ENCODE assay signal across 20 mouse cellular contexts in genomic region chr2:165010351-165010750, GRCm38 (mm10). TPM values are rescaled to one million over a fixed set of nuclear protein-coding genes. Genes with fewer than 3 reads are reported as not detected.
DNase-seq lines count a peak whose midpoint lies in the region; TF ChIP-seq lines count a peak whose summit lies in the region.
"Had no signal": no experiment of that assay in that cellular context is flagged by ENCODE, and none has a peak within 500 bp of the region (broad histone marks: within the 10 kb centered on the region; RNA-seq: fewer than 3 reads in every experiment).

No protein-coding gene starts in this region.

- 74% methylated on average over 10 of the region's 10 CpGs for WGBS in heart, embryonic 10.5 days

- no peak overlapping the region for H3K4me3 ChIP-seq in heart, embryonic 10.5 days
- no peak overlapping the region for H3K4me3 ChIP-seq in gastrocnemius, adult 2 months
- H3K4me3 ChIP-seq: embryonic facial prominence, embryonic 13.5 days; forebrain, embryonic 12.5 days; heart, embryonic 12.5 days; hindbrain, embryonic 15.5 days had no signal

- no peaks in the 10 kb centered on the region for H3K4me1 ChIP-seq in heart, embryonic 10.5 days
- H3K4me1 ChIP-seq: embryonic facial prominence, embryonic 13.5 days; forebrain, embryonic 12.5 days; heart, embryonic 12.5 days; hindbrain, embryonic 15.5 days had no signal

- TF ChIP-seq CTCF in gastrocnemius, adult 2 months (IDR thresholded peaks at IDR 0.05), result no peak

- H3K27ac ChIP-seq in heart, embryonic 10.5 days, result no peak overlapping the region
- H3K27ac ChIP-seq in gastrocnemius, adult 2 months, result no peak overlapping the region
- H3K27ac ChIP-seq: embryonic facial prominence, embryonic 13.5 days; forebrain, embryonic 12.5 days; hindbrain, embryonic 15.5 days had no signal

- no peaks in the 10 kb centered on the region for H3K27me3 ChIP-seq in heart, embryonic 10.5 days (ENCODE audit: insufficient read depth, poor library complexity, severe bottlenecking)
- H3K27me3 ChIP-seq: embryonic facial prominence, embryonic 13.5 days; forebrain, embryonic 12.5 days; heart, embryonic 12.5 days; hindbrain, embryonic 15.5 days had no signal

- intact Hi-C loops in heart, postnatal 10 days (cut with DNase I), result no loop called here
- intact Hi-C loops in gastrocnemius, adult 2 months (cut with DNase I), result no loop called here

- no peaks in the 10 kb centered on the region for H3K9me3 ChIP-seq in heart, embryonic 10.5 days
- H3K9me3 ChIP-seq: embryonic facial prominence, embryonic 13.5 days; forebrain, embryonic 12.5 days; G1E; heart, embryonic 12.5 days; hindbrain, embryonic 15.5 days had no signal

- peak; percentile 52 for DNase-seq in heart, embryonic 10.5 days (ENCODE audit: low spot score)
- no peak for DNase-seq in heart, postnatal 10 days
- peak; percentile 84 for DNase-seq in 416B (ENCODE audit: low read depth)
- DNase-seq in adrenal gland, adult 8-10 months, result peak; percentile 52
- DNase-seq in adrenal gland, postnatal 36 days, result peak; percentile 62 to 71
- no peak for DNase-seq in urinary bladder, postnatal 36 days (ENCODE audit: low spot score in 2 of 2)
- DNase-seq in gastrocnemius, adult 2 months, result no peak
- DNase-seq: B cell, adult 2 months; cerebellum, adult 18-20 months; cerebellum, adult 9-11 months; cerebellum, postnatal 36 days; forebrain, postnatal 0 days; gastrocnemius, postnatal 25 days; heart, adult 18-20 months; heart, postnatal 36 days had no signal

- peaks cover 79% of the 10 kb centered on the region for H3K36me3 ChIP-seq in heart, embryonic 10.5 days

RNA-seq across cellular contexts. Expression of gene Ncoa5, which starts 24.3 kb away (rescaled TPM):
- polyA plus RNA-seq in heart, embryonic 10.5 days (2016; fragmentation: Nextera tagmentation; extraction: Ambion mirVana), result 52.8 and 64.2 TPM in 2 replicates
- 10 to 100 TPM; 24.6 to 26.1 TPM for total RNA-seq in heart, postnatal 10 days (2021)
- total RNA-seq in adrenal gland, adult 8-10 months (2022), result 10 to 100 TPM; 28.0 to 45.1 (median 34.0) TPM
- total RNA-seq in adrenal gland, postnatal 36 days (2021), result 10 to 100 TPM; 28.9 to 36.0 TPM
- 10 to 100 TPM; 13.2 to 14.6 TPM for total RNA-seq in gastrocnemius, adult 2 months (2021)

RNA-seq across cellular contexts. Expression of gene Cd40, which starts 45.1 kb away (rescaled TPM):
- polyA plus RNA-seq in heart, embryonic 10.5 days (2016; fragmentation: Nextera tagmentation; extraction: Ambion mirVana), result 7.8 and 11.9 TPM in 2 replicates
- 1 to 10 TPM; 5.3 to 6.5 TPM for total RNA-seq in heart, postnatal 10 days (2021)
- 1 to 10 TPM; 2.3 to 4.9 (median 3.3) TPM for total RNA-seq in adrenal gland, adult 8-10 months (2022)
- total RNA-seq in adrenal gland, postnatal 36 days (2021), result 1 to 10 TPM; 1.7 TPM
- under 1 TPM; 0.69 to 0.75 TPM for total RNA-seq in gastrocnemius, adult 2 months (2021)
- polyA plus RNA-seq: G1E had no signal

RNA-seq across cellular contexts. Expression of gene Slc12a5, which starts 49.7 kb away (rescaled TPM):
- 0.74 and 0.92 TPM in 2 replicates for polyA plus RNA-seq in heart, embryonic 10.5 days (2016; fragmentation: Nextera tagmentation; extraction: Ambion mirVana)
- total RNA-seq in heart, postnatal 10 days (2021), result under 1 TPM; 0.72 to 0.79 TPM
- 10 to 100 TPM in 3 of 4 experiments, 1 to 10 TPM in 1; 6.7 to 18.3 (median 14.0) TPM for total RNA-seq in adrenal gland, adult 8-10 months (2022)
- 1 to 10 TPM; 4.3 to 7.9 TPM for total RNA-seq in adrenal gland, postnatal 36 days (2021)
- under 1 TPM; 0.36 to 0.53 TPM for total RNA-seq in gastrocnemius, adult 2 months (2021)

Comparison
In these comparisons a context has a peak if more than half of its experiments do, and no peak if none do; other contexts are left out.
1. DNase-seq: peak in heart, embryonic 10.5 days (single experiment), 416B (single experiment), adrenal gland, adult 8-10 months (single experiment) and adrenal gland, postnatal 36 days (2 of 2); none in heart, postnatal 10 days (0 of 2), urinary bladder, postnatal 36 days (0 of 2) and gastrocnemius, adult 2 months (single experiment).